Mouse (Mus musculus) liver, embryonic 14.5 days (tissue): ENCODE measurements around the gene Pcif1.

Experiments
- CTCF ChIP-seq: IDR thresholded peaks from 2 replicates; pipeline ENCODE4 v1.5.1; 2016; ENCODE audit warnings: antibody characterized with exemption, low read depth, control low read depth
- EP300 ChIP-seq: IDR thresholded peaks from 2 replicates; pipeline ENCODE4 v1.6.1; 2016; ENCODE audit warnings: antibody characterized with exemption, low read depth

DNA sequence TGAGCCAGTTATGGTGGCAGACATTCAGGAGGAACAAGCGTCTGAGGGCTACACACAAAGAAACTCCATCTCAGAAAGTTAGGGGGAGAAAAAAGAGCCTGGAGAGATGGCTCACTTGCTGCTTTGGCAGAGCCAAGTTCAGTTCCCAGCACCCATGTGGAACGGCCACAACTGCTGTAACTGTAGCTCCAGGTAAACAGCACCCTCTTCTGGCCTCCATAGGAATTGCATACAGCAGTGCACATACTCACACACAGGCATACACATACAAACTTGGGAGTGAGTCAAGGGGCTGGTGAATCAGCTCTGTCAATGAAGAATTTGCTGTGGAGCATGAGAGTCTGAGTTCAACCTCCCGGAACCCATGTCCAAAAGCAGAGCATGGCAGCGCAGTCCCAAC, 27.0 kb downstream of the Pcif1 start:
- TF ChIP-seq CTCF (peak; percentile 62), EP300 (no peak)
